Mouse (Mus musculus) NIH3T3 (cell line): ENCODE data around the gene Znrf2.

Experiments used
- DNase-seq: peaks from one replicate; pipeline ENCODE4 v3.0.0-alpha.2; 2012; ENCODE audit warnings: low read depth

Gene Znrf2

GRCm38 (mm10) chr6:54816388-54817065, at the start of gene Znrf2:
Znrf2 (plus strand) TSS chr6:54816916.
- peak; percentile 99 for DNase-seq

GRCm38 (mm10) chr6:54767746-54768145, 49.0 kb upstream of the Znrf2 start:
- peak; percentile 65 for DNase-seq

GRCm38 (mm10) chr6:54770766-54771165, 46.0 kb upstream of the Znrf2 start:
- DNase-seq, result no peak

- peak; percentile 39 for DNase-seq
These were observed 45.5 kb upstream of the Znrf2 start for GRCm38 (mm10) chr6:54771171-54771570.

GRCm38 (mm10) chr6:54772078-54772477, 44.6 kb upstream of the Znrf2 start:
- no peak for DNase-seq

GRCm38 (mm10) chr6:54775739-54776138, 41.0 kb upstream of the Znrf2 start:
- no peak for DNase-seq

- DNase-seq, result no peak
These were observed 39.1 kb upstream of the Znrf2 start for GRCm38 (mm10) chr6:54777661-54778060.

- DNase-seq, result no peak
These were observed 36.7 kb upstream of the Znrf2 start for GRCm38 (mm10) chr6:54779968-54780367.

GRCm38 (mm10) chr6:54780569-54781304, 36.0 kb upstream of the Znrf2 start:
- DNase-seq, result no peak

- DNase-seq, result no peak
These were observed 34.8 kb upstream of the Znrf2 start for GRCm38 (mm10) chr6:54781881-54782280.

- DNase-seq, result no peak
These were observed 31.5 kb upstream of the Znrf2 start for GRCm38 (mm10) chr6:54785098-54785730.

GRCm38 (mm10) chr6:54786766-54787165, 29.9 kb upstream of the Znrf2 start:
- DNase-seq, result no peak

GRCm38 (mm10) chr6:54788493-54788892, 28.2 kb upstream of the Znrf2 start:
- DNase-seq, result no peak

GRCm38 (mm10) chr6:54789139-54789538, 27.6 kb upstream of the Znrf2 start:
- DNase-seq, result no peak

GRCm38 (mm10) chr6:54790071-54790470, 26.6 kb upstream of the Znrf2 start:
- no peak for DNase-seq

- no peak for DNase-seq
These were observed 22.9 kb upstream of the Znrf2 start for GRCm38 (mm10) chr6:54793853-54794252.

GRCm38 (mm10) chr6:54794372-54794771, 22.3 kb upstream of the Znrf2 start:
- DNase-seq, result peak; percentile 43

- DNase-seq, result no peak
These were observed 21.7 kb upstream of the Znrf2 start for GRCm38 (mm10) chr6:54794991-54795390.

- DNase-seq, result no peak
These were observed 20.7 kb upstream of the Znrf2 start for GRCm38 (mm10) chr6:54795971-54796370.

GRCm38 (mm10) chr6:54802348-54802747, 14.4 kb upstream of the Znrf2 start:
- DNase-seq, result no peak

- peak; percentile 29 for DNase-seq
These were observed 12.5 kb upstream of the Znrf2 start for GRCm38 (mm10) chr6:54804066-54804864.

GRCm38 (mm10) chr6:54805779-54806178, 10.9 kb upstream of the Znrf2 start:
- no peak for DNase-seq
